Mouse (Mus musculus): ENCODE measurements around the gene Camsap2. TPM values are rescaled to one million over a fixed set of nuclear protein-coding genes. Genes with fewer than 3 reads are reported as not detected.

Gene Camsap2
- polyA plus RNA-seq, 2 experiments: 8.8 to 10.3 TPM

DNA sequence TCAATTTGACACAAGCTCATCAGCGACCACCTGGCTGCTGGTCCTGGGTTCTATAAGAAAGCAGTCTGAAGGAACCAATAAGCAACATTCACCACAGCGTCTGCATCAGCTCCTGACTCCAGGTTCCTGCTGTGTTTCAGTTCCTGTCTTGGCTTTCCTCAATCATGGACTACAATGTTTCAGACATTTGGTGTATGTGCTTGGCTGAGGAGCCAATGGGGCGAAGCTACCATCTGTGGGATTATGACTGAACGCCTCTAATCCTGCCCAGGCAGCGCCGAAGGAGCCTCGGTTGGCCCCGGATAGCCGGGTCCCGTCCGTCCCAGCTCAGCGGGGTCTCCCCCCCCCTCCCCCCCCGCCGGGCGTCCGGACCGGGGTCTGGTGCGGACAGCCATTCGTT lies 18.8 kb upstream of the Camsap2 start:
- Histone ChIP-seq H3K36me3 (replicated peaks; ENCODE audit: control insufficient read depth, insufficient read depth, low read depth) (no peaks in the 10 kb centered on the region), H3K4me2 (ENCODE audit: low read depth) (no peak overlapping the region), H3K27ac (no peak overlapping the region), H3K9me3 (ENCODE audit: control insufficient read depth, low read length) (no peaks in the 10 kb centered on the region), H3K4me1 (replicated peaks; ENCODE audit: control insufficient read depth in 2 of 2, insufficient read depth in 2 of 2, low read length in 1 of 2) (peaks cover 7 to 12% of the 10 kb centered on the region in 2 experiments), H3K4me3 (ENCODE audit: insufficient read depth in 1 of 2, low read depth in 2 of 2, low read length in 2 of 2) (no peak overlapping the region), H3K27me3 (ENCODE audit: control insufficient read depth, insufficient read depth, low read length) (no peaks in the 10 kb centered on the region), H3K9ac (replicated peaks) (no peak overlapping the region)
- TF ChIP-seq CTCF (IDR thresholded peaks at IDR 0.05; ENCODE audit: low read depth) (no peak), EP300 (IDR thresholded peaks at IDR 0.05; ENCODE audit: low read depth) (no peak)
- no peak for DNase-seq (ENCODE audit: low read depth in 3 of 3, low spot score in 3 of 3)
- peak; percentile 68 for ATAC-seq (ENCODE audit: insufficient read depth)
- WGBS (ENCODE audit: insufficient replicate concordance): 56% methylated on average over 19 of the region's 19 CpGs

DNA sequence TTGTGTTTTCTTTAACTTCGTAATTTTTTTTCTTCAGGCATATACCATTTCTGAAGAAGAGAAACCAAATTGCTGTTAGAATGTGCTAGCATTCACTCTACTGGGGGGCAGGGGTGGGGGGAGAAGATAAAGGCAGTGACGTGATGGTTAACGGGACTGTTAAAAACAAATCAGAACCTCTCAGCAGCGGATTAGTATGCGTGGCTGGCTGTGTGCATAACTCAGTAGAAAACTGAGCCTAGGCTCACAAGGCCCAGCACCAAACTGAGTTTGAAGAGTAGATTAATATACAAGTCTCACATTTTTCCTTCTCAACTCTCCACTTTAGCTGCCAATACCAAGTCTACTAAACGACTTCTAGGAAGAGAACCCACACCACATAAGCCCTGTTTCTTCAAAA lies 17.1 kb upstream of the Camsap2 start:
- no peak overlapping the region for H3K9ac ChIP-seq (replicated peaks)
- 62% methylated on average over 6 of the region's 6 CpGs for WGBS (ENCODE audit: insufficient replicate concordance)
- ATAC-seq (ENCODE audit: insufficient read depth): no peak
- TF ChIP-seq EP300 (IDR thresholded peaks at IDR 0.05; ENCODE audit: low read depth): no peak
- no peak for TF ChIP-seq CTCF (IDR thresholded peaks at IDR 0.05; ENCODE audit: low read depth)
- no peak overlapping the region for H3K27ac ChIP-seq
- H3K4me1 ChIP-seq (replicated peaks; ENCODE audit: control insufficient read depth in 2 of 2, insufficient read depth in 2 of 2, low read length in 1 of 2): peaks cover 7 to 12% of the 10 kb centered on the region in 2 experiments
- no peak overlapping the region for H3K4me2 ChIP-seq (ENCODE audit: low read depth)
- H3K27me3 ChIP-seq (ENCODE audit: control insufficient read depth, insufficient read depth, low read length): no peaks in the 10 kb centered on the region
- DNase-seq (ENCODE audit: low read depth in 3 of 3, low spot score in 3 of 3): no peak
- H3K4me3 ChIP-seq (ENCODE audit: insufficient read depth in 1 of 2, low read depth in 2 of 2, low read length in 2 of 2): no peak overlapping the region
- no peaks in the 10 kb centered on the region for H3K36me3 ChIP-seq (replicated peaks; ENCODE audit: control insufficient read depth, insufficient read depth, low read depth)
- no peaks in the 10 kb centered on the region for H3K9me3 ChIP-seq (ENCODE audit: control insufficient read depth, low read length)

DNA sequence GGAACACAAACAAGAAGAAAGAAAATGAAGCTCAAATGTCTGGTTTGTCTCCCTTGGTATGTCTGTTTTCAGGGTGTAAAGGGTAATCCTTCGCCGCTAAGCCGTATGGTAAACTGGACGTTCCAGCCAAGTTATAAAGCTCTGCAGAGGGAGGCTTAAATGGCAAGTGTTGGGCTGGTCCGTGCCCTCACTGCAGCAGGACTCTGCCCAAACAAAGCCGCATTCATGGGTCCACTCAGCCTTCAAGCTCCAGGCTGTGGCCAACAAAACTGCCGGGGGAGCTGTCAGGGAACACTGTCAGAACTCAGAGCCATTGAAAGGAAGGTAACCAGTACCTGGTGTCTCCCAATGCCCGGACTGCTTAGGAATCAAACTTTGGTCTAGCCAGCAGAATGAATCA lies 16.7 kb upstream of the Camsap2 start:
- H3K36me3 ChIP-seq (replicated peaks; ENCODE audit: control insufficient read depth, insufficient read depth, low read depth): no peaks in the 10 kb centered on the region
- no peak overlapping the region for H3K4me2 ChIP-seq (ENCODE audit: low read depth)
- DNase-seq (ENCODE audit: low read depth in 3 of 3, low spot score in 3 of 3) (no peak), ATAC-seq (ENCODE audit: insufficient read depth) (no peak)
- H3K27me3 ChIP-seq (ENCODE audit: control insufficient read depth, insufficient read depth, low read length): no peaks in the 10 kb centered on the region
- H3K4me1 ChIP-seq (replicated peaks; ENCODE audit: control insufficient read depth in 2 of 2, insufficient read depth in 2 of 2, low read length in 1 of 2): peaks cover 10 to 15% of the 10 kb centered on the region in 2 experiments
- H3K4me3 ChIP-seq (ENCODE audit: insufficient read depth in 1 of 2, low read depth in 2 of 2, low read length in 2 of 2): no peak overlapping the region
- H3K27ac ChIP-seq: no peak overlapping the region
- H3K9me3 ChIP-seq (ENCODE audit: control insufficient read depth, low read length): no peaks in the 10 kb centered on the region
- no peak overlapping the region for H3K9ac ChIP-seq (replicated peaks)
- TF ChIP-seq CTCF (IDR thresholded peaks at IDR 0.05; ENCODE audit: low read depth) (no peak), EP300 (IDR thresholded peaks at IDR 0.05; ENCODE audit: low read depth) (no peak)
- WGBS (ENCODE audit: insufficient replicate concordance): 75% methylated on average over 8 of the region's 8 CpGs

DNA sequence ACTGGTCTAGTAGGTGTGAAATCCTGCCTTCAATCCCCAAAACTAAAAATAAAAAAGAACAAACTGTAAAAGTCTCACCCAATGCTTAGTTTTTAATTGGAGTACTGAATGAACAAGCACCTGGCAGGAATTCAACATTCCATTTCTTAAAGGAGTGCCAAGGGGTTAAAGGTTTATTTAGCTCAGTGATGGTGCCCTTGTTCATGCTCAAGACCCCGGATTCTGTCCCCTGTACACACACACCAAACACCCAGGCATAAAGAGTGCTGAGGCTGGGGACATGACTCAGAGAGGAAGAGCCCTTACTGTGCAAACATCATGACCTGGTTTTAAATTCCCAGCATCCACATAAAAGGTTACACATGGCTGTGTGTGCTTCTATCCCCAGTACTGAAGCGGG lies 15.5 kb upstream of the Camsap2 start:
- no peak overlapping the region for H3K4me2 ChIP-seq (ENCODE audit: low read depth)
- peaks cover 10 to 16% of the 10 kb centered on the region in 2 experiments for H3K4me1 ChIP-seq (replicated peaks; ENCODE audit: control insufficient read depth in 2 of 2, insufficient read depth in 2 of 2, low read length in 1 of 2)
- no peak for DNase-seq (ENCODE audit: low read depth in 3 of 3, low spot score in 3 of 3)
- 80% methylated on average over 2 of the region's 2 CpGs for WGBS (ENCODE audit: insufficient replicate concordance)
- no peak for ATAC-seq (ENCODE audit: insufficient read depth)
- H3K4me3 ChIP-seq (ENCODE audit: insufficient read depth in 1 of 2, low read depth in 2 of 2, low read length in 2 of 2): no peak overlapping the region
- no peak overlapping the region for H3K9ac ChIP-seq (replicated peaks)
- H3K9me3 ChIP-seq (ENCODE audit: control insufficient read depth, low read length): no peaks in the 10 kb centered on the region
- H3K27me3 ChIP-seq (ENCODE audit: control insufficient read depth, insufficient read depth, low read length): no peaks in the 10 kb centered on the region
- no peaks in the 10 kb centered on the region for H3K36me3 ChIP-seq (replicated peaks; ENCODE audit: control insufficient read depth, insufficient read depth, low read depth)
- TF ChIP-seq CTCF (IDR thresholded peaks at IDR 0.05; ENCODE audit: low read depth): no peak
- TF ChIP-seq EP300 (IDR thresholded peaks at IDR 0.05; ENCODE audit: low read depth): no peak
- H3K27ac ChIP-seq: no peak overlapping the region; the same call in 1 of the 2 replicates

DNA sequence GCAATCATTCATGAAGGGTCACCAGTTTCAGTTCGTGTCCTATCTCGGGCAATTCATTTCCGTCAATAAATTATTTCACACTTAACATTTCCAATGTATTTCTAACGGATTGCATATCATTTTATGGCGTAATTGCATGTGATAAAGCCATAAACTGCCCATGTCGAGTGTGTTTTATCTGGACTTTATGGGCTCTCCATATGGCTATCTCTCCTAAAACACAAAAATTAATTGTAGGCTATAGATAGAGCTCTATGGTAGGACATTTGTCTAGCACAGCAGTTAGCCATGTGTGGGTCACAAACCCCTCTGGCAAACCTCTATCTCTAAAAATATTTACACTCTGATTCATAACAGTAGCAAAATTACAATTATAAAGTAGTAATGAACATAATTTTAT lies 15.0 kb upstream of the Camsap2 start:
- peak; percentile 70 for ATAC-seq (ENCODE audit: insufficient read depth)
- 40% methylated on average over 6 of the region's 6 CpGs for WGBS (ENCODE audit: insufficient replicate concordance)
- H3K9ac ChIP-seq (replicated peaks): no peak overlapping the region

More for the DNA sequence above, 15.0 kb upstream of the Camsap2 start:
- Histone ChIP-seq H3K4me2 (ENCODE audit: low read depth) (0 out of 2 replicates have a peak overlapping the region, but pooled peaks have one; percentile 9), H3K27ac (no peak overlapping the region; the same call in 1 of the 2 replicates), H3K27me3 (ENCODE audit: control insufficient read depth, insufficient read depth, low read length) (no peaks in the 10 kb centered on the region), H3K4me1 (replicated peaks; ENCODE audit: control insufficient read depth in 2 of 2, insufficient read depth in 2 of 2, low read length in 1 of 2) (peaks cover 10 to 16% of the 10 kb centered on the region in 2 experiments), H3K9me3 (ENCODE audit: control insufficient read depth, low read length) (no peaks in the 10 kb centered on the region), H3K36me3 (replicated peaks; ENCODE audit: control insufficient read depth, insufficient read depth, low read depth) (no peaks in the 10 kb centered on the region), H3K4me3 (ENCODE audit: insufficient read depth in 1 of 2, low read depth in 2 of 2, low read length in 2 of 2) (no peak overlapping the region)
- no peak for DNase-seq (ENCODE audit: low read depth in 3 of 3, low spot score in 3 of 3)
- TF ChIP-seq EP300 (IDR thresholded peaks at IDR 0.05; ENCODE audit: low read depth) (peak; percentile 76), CTCF (IDR thresholded peaks at IDR 0.05; ENCODE audit: low read depth) (no peak)

Data from liver, embryonic 14.5 days (tissue).